Mouse (Mus musculus) embryonic facial prominence, embryonic 10.5 days (tissue): ENCODE results near the gene Ahnak2. TPM values are rescaled to one million over a fixed set of nuclear protein-coding genes. Genes with fewer than 3 reads are reported as not detected.

Experiments
- DNase-seq: peaks from one replicate; pipeline ENCODE4 v3.0.0-alpha.2; 2017; ENCODE audit warnings: low spot score
- H3K27ac ChIP-seq: fragments of 300-500 bp; sonication (generic); replicated peaks from 2 replicates; pipeline ENCODE4 v1.5.1; 2016; ENCODE audit warnings: mild to moderate bottlenecking
- H3K27me3 ChIP-seq: fragments of 300-500 bp; sonication (generic); replicated peaks from 2 replicates; pipeline ENCODE4 v1.6.1; 2016; ENCODE audit warnings: low read depth, mild to moderate bottlenecking; ENCODE audit not compliant: poor library complexity, severe bottlenecking
- H3K36me3 ChIP-seq: fragments of 300-500 bp; sonication (generic); replicated peaks from 2 replicates; pipeline ENCODE4 v1.6.1; 2016; ENCODE audit warnings: mild to moderate bottlenecking, moderate library complexity
- H3K4me1 ChIP-seq: fragments of 300-500 bp; sonication (generic); 2 replicates; pipeline ENCODE4 v1.6.1; 2016
- H3K4me3 ChIP-seq: fragments of 300-500 bp; sonication (generic); 2 replicates; pipeline ENCODE4 v1.5.1; 2016; ENCODE audit warnings: mild to moderate bottlenecking, moderate library complexity
- H3K9me3 ChIP-seq: fragments of 300-500 bp; sonication (generic); 2 replicates; pipeline ENCODE4 v1.6.1; 2016; ENCODE audit warnings: mild to moderate bottlenecking
- WGBS: fragments of 180-500 bp; shearing (Covaris S2); methylation state at CpG from one replicate; pipeline ENCODE4 v1.1.7; 2016; 5-methylcytosine and 5-hydroxymethylcytosine counted together
- polyA plus RNA-seq: library from polyadenylated mRNA; unstranded; fragments of >200 nt; fragmentation: Nextera tagmentation; extraction: Ambion mirVana; gene quantifications from 2 replicates; pipeline ENCODE4 v1.2.1, GENCODE M21; 2016

Ahnak2 gene
- polyA plus RNA-seq, 1 experiment from 2014 or later = 0.20 TPM

DNA sequence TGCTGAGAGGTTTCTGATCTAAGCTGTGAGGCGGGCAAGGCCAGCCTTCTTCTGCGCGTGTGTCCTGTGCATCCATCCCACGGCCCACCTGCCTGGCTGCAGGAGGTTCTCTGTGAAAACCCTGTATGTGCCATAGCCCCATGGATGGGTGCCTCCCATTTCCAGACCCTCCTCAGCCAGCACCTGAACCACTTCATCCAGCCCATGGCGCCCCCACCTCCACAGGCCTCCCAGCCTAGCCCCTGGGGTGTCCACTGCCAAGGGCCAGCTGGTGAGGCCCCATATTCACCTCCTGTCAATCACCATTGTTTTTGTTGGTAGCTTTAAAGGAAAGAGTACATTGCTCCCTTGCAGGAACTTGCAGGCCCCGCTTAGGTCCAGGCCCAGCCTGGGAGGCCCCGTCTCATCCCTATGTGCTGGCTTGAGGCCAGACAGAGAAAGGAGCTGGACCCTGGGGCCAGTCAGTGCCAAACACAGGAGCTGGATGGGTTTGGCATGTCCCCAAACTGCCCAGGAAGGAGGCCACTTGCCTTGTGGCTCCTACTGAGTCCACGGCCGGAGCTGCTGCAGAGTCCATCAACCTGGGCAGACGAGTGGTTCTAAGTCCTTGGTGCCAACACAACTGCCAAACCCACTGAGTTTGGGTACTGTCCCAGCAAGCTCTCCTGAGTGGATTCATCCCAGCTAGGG, 57.4 kb downstream of the Ahnak2 start:
- Histone ChIP-seq H3K4me1 (peaks cover 50% of the 10 kb centered on the region), H3K9me3 (no peaks in the 10 kb centered on the region), H3K27ac (no peak overlapping the region), H3K36me3 (peaks cover 31% of the 10 kb centered on the region), H3K27me3 (no peaks in the 10 kb centered on the region), H3K4me3 (no peak overlapping the region)
- DNase-seq = no peak
- WGBS = 90% methylated on average over 10 of the region's 10 CpGs

DNA sequence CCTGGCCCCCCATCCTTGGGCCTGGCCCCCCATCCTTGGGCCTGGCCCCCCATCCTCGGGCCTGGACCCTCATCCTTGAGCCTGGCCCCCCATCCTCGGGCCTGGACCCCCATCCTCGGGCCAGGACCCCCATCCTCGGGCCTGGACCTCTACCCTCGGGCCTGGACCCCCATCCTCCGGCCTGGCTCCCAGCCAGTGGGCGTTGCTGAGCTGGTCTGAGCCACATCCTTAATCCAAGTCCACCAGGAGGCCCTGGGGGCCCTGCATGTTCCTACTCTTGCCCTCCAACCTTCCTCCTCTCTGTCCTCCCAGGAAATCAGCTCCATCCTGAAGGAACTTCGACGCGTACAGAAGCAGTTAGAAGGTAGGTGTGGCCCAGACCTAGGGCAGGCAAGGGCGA, 58.2 kb downstream of the Ahnak2 start:
- DNase-seq = no peak
- Histone ChIP-seq H3K27ac (no peak overlapping the region), H3K4me3 (no peak overlapping the region), H3K36me3 (peaks cover 39% of the 10 kb centered on the region), H3K4me1 (peaks cover 50% of the 10 kb centered on the region), H3K9me3 (no peaks in the 10 kb centered on the region), H3K27me3 (no peaks in the 10 kb centered on the region)
- 87% methylated on average over 11 of the region's 11 CpGs for WGBS

DNA sequence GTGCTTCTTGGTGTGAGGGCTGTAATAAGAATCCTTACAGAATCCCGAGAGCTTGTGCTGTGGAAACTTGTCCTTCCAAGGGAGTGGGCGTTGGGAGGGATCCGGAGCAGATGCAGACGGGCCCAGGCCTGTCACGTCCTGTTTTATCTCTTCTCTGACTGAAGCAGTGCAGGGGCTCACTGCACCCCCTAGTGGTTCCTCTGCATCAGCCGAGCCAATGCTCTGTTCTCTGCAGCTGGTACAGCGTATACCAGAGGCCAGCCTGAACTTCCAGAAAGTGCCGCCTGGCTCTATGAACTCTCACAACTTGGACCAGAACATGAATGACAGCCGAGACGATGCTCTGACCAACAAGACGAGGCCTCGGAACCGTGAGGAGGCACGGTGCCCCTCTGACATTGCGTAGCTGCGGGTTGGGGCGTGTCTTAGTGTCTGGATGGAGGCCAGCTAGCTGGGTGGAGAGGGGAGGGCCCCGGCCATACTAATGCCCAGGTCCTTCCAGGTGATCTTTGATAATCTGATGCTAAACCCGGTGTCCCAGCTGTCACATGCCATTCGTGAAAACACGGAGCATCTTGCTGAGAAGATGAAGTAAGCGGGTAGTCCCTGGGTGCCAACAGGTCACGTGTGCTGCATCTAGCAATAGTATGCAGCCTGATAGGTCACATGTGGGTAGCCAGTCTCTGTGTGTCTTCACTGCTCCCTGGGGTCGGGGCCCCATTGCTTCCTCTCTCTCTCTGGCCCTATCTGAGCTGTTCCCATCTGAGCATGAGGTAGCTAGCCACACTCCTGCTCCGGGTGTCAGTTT, 59.1 kb downstream of the Ahnak2 start:
- no peak overlapping the region for H3K4me3 ChIP-seq
- H3K9me3 ChIP-seq = no peaks in the 10 kb centered on the region
- 63% methylated on average over 25 of the region's 25 CpGs for WGBS
- peak; percentile 82 for DNase-seq
- H3K4me1 ChIP-seq = peaks cover 50% of the 10 kb centered on the region
- no peaks in the 10 kb centered on the region for H3K27me3 ChIP-seq
- peaks cover 47% of the 10 kb centered on the region for H3K36me3 ChIP-seq
- H3K27ac ChIP-seq = peak overlapping the region; percentile 66

GRCm38 (mm10) chr12:112742768-112743167, 59.7 kb downstream of the Ahnak2 start:
- H3K4me1 ChIP-seq = peaks cover 49% of the 10 kb centered on the region
- H3K4me3 ChIP-seq = no peak overlapping the region
- peak overlapping the region; percentile 66 for H3K27ac ChIP-seq
- H3K36me3 ChIP-seq = peaks cover 54% of the 10 kb centered on the region
- H3K9me3 ChIP-seq = no peaks in the 10 kb centered on the region
- no peak for DNase-seq
- 61% methylated on average over 6 of the region's 6 CpGs for WGBS
- H3K27me3 ChIP-seq = no peaks in the 10 kb centered on the region

- Histone ChIP-seq H3K27me3 (no peaks in the 10 kb centered on the region), H3K36me3 (peaks cover 71% of the 10 kb centered on the region)
- no peak for DNase-seq
These were observed 63.4 kb downstream of the Ahnak2 start for GRCm38 (mm10) chr12:112739023-112739568.

DNA sequence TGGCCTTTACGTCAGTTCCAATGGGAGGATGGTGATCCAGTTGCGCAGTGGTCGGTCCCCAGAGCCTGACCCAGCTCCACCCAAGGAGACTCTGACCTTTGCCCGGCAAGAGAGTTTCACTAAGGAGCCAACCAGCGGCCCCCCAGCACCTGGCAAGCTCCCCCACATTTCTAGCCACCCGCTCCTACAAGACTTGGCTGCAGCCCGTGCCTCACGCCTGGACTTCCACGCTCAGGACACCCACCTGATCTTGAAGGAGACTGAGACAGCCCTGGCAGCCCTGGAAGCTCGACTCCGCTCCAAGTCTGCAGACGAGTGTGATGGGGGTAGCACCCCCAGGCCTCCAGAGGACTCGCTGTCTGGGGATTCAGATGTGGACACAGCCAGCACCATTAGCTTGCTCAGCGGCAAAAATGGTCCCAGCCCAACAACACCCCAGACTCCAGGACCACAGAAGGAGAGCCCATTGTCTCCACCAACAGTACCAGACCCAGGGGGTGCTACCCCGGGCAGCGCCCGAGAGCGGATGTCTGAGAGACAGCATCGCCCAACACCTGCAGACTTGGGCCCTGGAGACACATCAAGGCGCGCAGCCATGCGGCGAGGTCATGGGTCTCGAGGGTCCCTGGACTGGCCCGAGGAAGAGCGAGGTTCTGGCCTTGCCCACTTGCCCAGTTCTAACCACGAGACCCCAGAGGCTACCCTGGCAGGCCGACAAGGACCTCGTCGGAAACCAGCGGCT, 64.0 kb downstream of the Ahnak2 start:
- Histone ChIP-seq H3K4me3 (no peak overlapping the region), H3K9me3 (no peaks in the 10 kb centered on the region), H3K27ac (no peak overlapping the region), H3K27me3 (no peaks in the 10 kb centered on the region), H3K4me1 (peaks cover 18% of the 10 kb centered on the region), H3K36me3 (peaks cover 71% of the 10 kb centered on the region)
- DNase-seq = no peak
- 92% methylated on average over 31 of the region's 31 CpGs for WGBS

More at GRCm38 (mm10) chr12:112739023-112739568, 63.4 kb downstream of the Ahnak2 start:
- H3K4me1 ChIP-seq = peaks cover 23% of the 10 kb centered on the region
- no peak overlapping the region for H3K27ac ChIP-seq
- WGBS = 94% methylated on average over 24 of the region's 24 CpGs
- H3K9me3 ChIP-seq = no peaks in the 10 kb centered on the region
- H3K4me3 ChIP-seq = no peak overlapping the region

- Histone ChIP-seq H3K36me3 (peaks cover 78% of the 10 kb centered on the region), H3K27me3 (no peaks in the 10 kb centered on the region), H3K4me3 (no peak overlapping the region), H3K9me3 (no peaks in the 10 kb centered on the region), H3K4me1 (peaks cover 11% of the 10 kb centered on the region), H3K27ac (no peak overlapping the region)
- 94% methylated on average over 14 of the region's 14 CpGs for WGBS
- no peak for DNase-seq
These were observed 64.7 kb downstream of the Ahnak2 start for GRCm38 (mm10) chr12:112737761-112738160.

DNA sequence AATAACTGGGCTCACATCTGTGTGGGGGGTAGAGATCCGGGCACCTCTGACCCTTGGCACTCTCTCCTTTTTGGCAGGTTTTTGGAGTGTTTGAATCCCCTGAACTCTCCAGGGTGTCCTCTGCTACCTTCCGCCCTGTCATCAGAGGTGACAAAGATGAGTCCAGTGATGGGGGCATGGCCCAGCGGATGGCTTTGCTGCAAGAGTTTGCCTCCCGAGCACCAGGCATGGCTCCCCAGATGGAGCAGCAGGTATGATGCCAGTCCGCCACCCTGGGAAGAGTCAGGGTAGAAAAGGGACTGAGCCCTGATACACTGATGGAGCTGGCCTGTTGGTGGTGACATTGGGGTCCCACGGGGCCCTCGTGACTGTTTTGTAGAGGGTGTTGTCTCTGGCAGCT, 65.4 kb downstream of the Ahnak2 start:
- 0 out of 2 replicates have a peak, but pooled peaks cover 5% of the 10 kb centered on the region for H3K4me1 ChIP-seq
- WGBS = 91% methylated on average over 7 of the region's 7 CpGs
- H3K36me3 ChIP-seq = peaks cover 85% of the 10 kb centered on the region

DNA sequence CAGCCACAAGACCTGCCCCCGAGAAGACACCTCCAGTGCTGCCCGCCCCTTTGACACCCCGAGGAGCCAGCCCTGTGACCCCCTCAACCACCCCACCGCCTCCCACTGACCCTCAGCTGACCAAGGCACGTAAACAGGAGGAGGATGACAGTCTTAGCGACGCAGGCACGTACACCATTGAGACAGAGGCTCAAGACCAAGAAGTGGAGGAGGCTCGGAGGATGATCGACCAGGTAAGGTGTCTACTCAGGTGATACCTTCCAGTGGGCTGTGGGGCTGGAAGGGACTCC, 65.9 kb downstream of the Ahnak2 start:
- H3K36me3 ChIP-seq = peaks cover 90% of the 10 kb centered on the region
- WGBS = 92% methylated on average over 10 of the region's 10 CpGs

More for the DNA sequence above, 65.4 kb downstream of the Ahnak2 start:
- Histone ChIP-seq H3K27me3 (no peaks in the 10 kb centered on the region), H3K27ac (no peak overlapping the region), H3K9me3 (no peaks in the 10 kb centered on the region), H3K4me3 (no peak overlapping the region)
- no peak for DNase-seq

GRCm38 (mm10) chr12:112735896-112736635, 66.4 kb downstream of the Ahnak2 start:
- no peak for DNase-seq
- Histone ChIP-seq H3K27me3 (no peaks in the 10 kb centered on the region), H3K36me3 (peaks cover 94% of the 10 kb centered on the region), H3K9me3 (no peaks in the 10 kb centered on the region), H3K27ac (no peak overlapping the region), H3K4me3 (no peak overlapping the region), H3K4me1 (0 out of 2 replicates have a peak, but pooled peaks cover 5% of the 10 kb centered on the region)
- 90% methylated on average over 29 of the region's 29 CpGs for WGBS

More for the DNA sequence above, 65.9 kb downstream of the Ahnak2 start:
- no peak overlapping the region for H3K4me3 ChIP-seq
- no peaks in the 10 kb centered on the region for H3K9me3 ChIP-seq
- no peaks in the 10 kb centered on the region for H3K27me3 ChIP-seq
- H3K4me1 ChIP-seq = 0 out of 2 replicates have a peak, but pooled peaks cover 5% of the 10 kb centered on the region
- DNase-seq = no peak
- no peak overlapping the region for H3K27ac ChIP-seq

DNA sequence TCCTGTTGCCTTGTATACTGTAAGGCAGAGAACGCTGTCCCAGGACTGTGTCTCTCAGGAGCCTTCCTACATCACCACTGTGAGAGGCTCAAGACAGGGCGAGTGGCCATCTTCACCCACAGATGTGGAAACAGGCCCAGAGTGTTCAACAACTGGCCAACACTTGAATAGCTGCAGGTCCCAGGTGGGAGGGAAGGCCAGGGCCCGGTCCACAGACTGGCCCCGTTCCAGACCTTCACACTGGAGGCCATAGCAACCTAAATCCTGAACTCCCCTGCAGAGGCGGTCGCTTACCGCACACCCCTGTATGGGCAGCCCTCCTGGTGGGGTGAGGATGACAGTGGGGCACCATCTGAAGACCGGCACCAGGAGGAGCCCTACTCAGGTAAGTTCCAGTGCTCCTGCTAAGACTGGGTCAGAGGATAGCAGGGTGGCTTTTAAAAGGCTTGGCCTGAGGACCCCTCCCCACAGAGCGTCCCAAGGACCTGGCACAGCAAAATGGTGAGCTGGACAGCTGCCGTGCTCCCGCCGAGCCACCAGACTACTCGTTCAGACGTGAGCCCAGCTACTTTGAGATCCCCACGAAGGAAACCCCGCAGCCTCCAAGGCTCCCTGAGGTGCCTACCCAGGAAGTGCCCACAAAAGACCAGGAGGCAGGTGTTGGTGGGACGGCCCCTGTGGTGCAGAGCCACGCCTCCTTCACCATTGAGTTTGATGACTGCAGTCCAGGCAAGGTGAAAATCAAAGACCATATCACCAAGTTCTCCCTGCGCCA, 67.4 kb downstream of the Ahnak2 start:
- 85% methylated on average over 19 of the region's 19 CpGs for WGBS
- no peaks in the 10 kb centered on the region for H3K27me3 ChIP-seq
- no peaks in the 10 kb centered on the region for H3K9me3 ChIP-seq
- no peak overlapping the region for H3K27ac ChIP-seq
- peaks cover 89% of the 10 kb centered on the region for H3K36me3 ChIP-seq
- no peak for DNase-seq
- H3K4me3 ChIP-seq = no peak overlapping the region
- H3K4me1 ChIP-seq = no peaks in the 10 kb centered on the region
